Mouse (Mus musculus): ENCODE data around the gene Fam120a.

DNA sequence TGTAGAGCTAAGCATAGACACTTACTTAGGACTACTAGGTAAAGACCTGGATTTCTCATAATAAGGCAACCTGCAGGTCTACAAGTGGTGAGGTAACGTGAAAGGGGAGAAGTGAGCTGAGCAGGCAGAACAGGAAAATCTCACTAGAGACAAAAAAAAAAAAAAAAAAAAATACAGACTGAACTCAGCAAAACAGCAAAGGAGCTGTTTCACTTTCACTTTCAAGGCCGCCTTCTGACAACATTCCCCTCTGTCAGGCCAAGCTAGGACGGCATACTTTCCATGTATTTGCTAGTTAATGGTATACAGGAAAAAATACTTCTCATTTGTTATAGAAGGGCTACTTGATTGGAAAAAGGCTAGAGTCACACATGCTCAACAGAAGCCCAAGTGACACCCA is 10.0 kb upstream of the Fam120a start:
- TF ChIP-seq POLR2A (IDR thresholded peaks at IDR 0.05; ENCODE audit: borderline replicate concordance, low read depth, low read length) (no peak), CTCF (IDR thresholded peaks at IDR 0.05; ENCODE audit: low read depth, low read length) (no peak)

Data from bone marrow macrophage, adult 2 months (primary cell).